Mouse (Mus musculus): ENCODE results near the gene Cdh11.

The Cdh11 gene

GRCm38 (mm10) chr8:102785592-102786416, at the start of gene Cdh11:
Cdh11 (minus strand) TSS chr8:102785642.
- DNase-seq, result no peak

GRCm38 (mm10) chr8:102813959-102814358, 28.5 kb upstream of the Cdh11 start:
- DNase-seq, result no peak

GRCm38 (mm10) chr8:102790303-102790702, 4.9 kb upstream of the Cdh11 start:
- DNase-seq, result peak; percentile 42

GRCm38 (mm10) chr8:102786467-102787360, 1.3 kb upstream of the Cdh11 start:
- DNase-seq, result peak; percentile 24

GRCm38 (mm10) chr8:102784835-102785455, 497 bp downstream of the Cdh11 start:
- DNase-seq, result peak; percentile 73

GRCm38 (mm10) chr8:102783821-102784591, 1.4 kb downstream of the Cdh11 start:
- DNase-seq, result peak; percentile 57

- no peak for DNase-seq
These were observed 2.5 kb downstream of the Cdh11 start for GRCm38 (mm10) chr8:102782707-102783489.

- DNase-seq, result peak; percentile 85
These were observed 4.5 kb downstream of the Cdh11 start for GRCm38 (mm10) chr8:102780899-102781298.

- no peak for DNase-seq
These were observed 10.8 kb downstream of the Cdh11 start for GRCm38 (mm10) chr8:102774594-102774993.

- no peak for DNase-seq
These were observed 14.0 kb downstream of the Cdh11 start for GRCm38 (mm10) chr8:102771456-102771855.

GRCm38 (mm10) chr8:102753839-102754238, 31.6 kb downstream of the Cdh11 start:
- DNase-seq, result no peak

- no peak for DNase-seq
These were observed 42.5 kb downstream of the Cdh11 start for GRCm38 (mm10) chr8:102742940-102743339.

GRCm38 (mm10) chr8:102742008-102742591, 43.3 kb downstream of the Cdh11 start:
- no peak for DNase-seq

GRCm38 (mm10) chr8:102740963-102741362, 44.5 kb downstream of the Cdh11 start:
- no peak for DNase-seq

GRCm38 (mm10) chr8:102738961-102739487, 46.4 kb downstream of the Cdh11 start:
- DNase-seq, result peak; percentile 28

GRCm38 (mm10) chr8:102738395-102738794, 47.0 kb downstream of the Cdh11 start:
- no peak for DNase-seq

- DNase-seq, result no peak
These were observed 51.0 kb downstream of the Cdh11 start for GRCm38 (mm10) chr8:102734419-102734818.

GRCm38 (mm10) chr8:102726206-102726935, 59.1 kb downstream of the Cdh11 start:
- DNase-seq, result no peak

- DNase-seq, result no peak
These were observed 59.9 kb downstream of the Cdh11 start for GRCm38 (mm10) chr8:102725496-102725895.

- no peak for DNase-seq
These were observed 69.5 kb downstream of the Cdh11 start for GRCm38 (mm10) chr8:102715956-102716355.

Data from right cerebral cortex, postnatal 4 days (tissue).